Mouse (Mus musculus) MEL-GATA-1-ER (cell line): ENCODE results near the gene Gnmt.
"Not testable (repeated sequence)": the region's sequence is repeated elsewhere in the genome, so short reads cannot be mapped to it uniquely, and the experiment has no call there.

Experiments used
- DNase-seq: peaks from one replicate; pipeline ENCODE4 v3.0.0-alpha.2; 2012; ENCODE audit warnings: low read depth; ENCODE audit errors: extremely low read depth

Gnmt gene

GRCm38 (mm10) chr17:46728904-46729318, at the start of gene Gnmt:
Gene Gnmt (minus strand): TSS chr17:46729168.
- DNase-seq, result no peak

- DNase-seq, result no peak
These were observed 47.1 kb upstream of the Gnmt start for GRCm38 (mm10) chr17:46776087-46776486.

- no peak for DNase-seq
These were observed 46.1 kb upstream of the Gnmt start for GRCm38 (mm10) chr17:46775070-46775469.

- no peak for DNase-seq
These were observed 45.1 kb upstream of the Gnmt start for GRCm38 (mm10) chr17:46774131-46774472.

GRCm38 (mm10) chr17:46773278-46774130, 44.5 kb upstream of the Gnmt start:
- no peak for DNase-seq

GRCm38 (mm10) chr17:46772404-46773277, 43.7 kb upstream of the Gnmt start, which contains the start of gene 2310039H08Rik:
Gene 2310039H08Rik (plus strand): TSS chr17:46772635.
- DNase-seq, result peak; percentile 85

GRCm38 (mm10) chr17:46772038-46772403, 43.1 kb upstream of the Gnmt start:
- DNase-seq, result no peak

GRCm38 (mm10) chr17:46771616-46772015, 42.6 kb upstream of the Gnmt start:
- DNase-seq, result no peak

GRCm38 (mm10) chr17:46771025-46771424, 42.1 kb upstream of the Gnmt start:
- no peak for DNase-seq

- no peak for DNase-seq
These were observed 41.6 kb upstream of the Gnmt start for GRCm38 (mm10) chr17:46770546-46770945.

GRCm38 (mm10) chr17:46767868-46768267, 38.9 kb upstream of the Gnmt start:
- no peak for DNase-seq

GRCm38 (mm10) chr17:46764916-46765315, 35.9 kb upstream of the Gnmt start:
- not testable (repeated sequence) for DNase-seq

GRCm38 (mm10) chr17:46763544-46763943, 34.6 kb upstream of the Gnmt start, which contains the start of gene Ptcra:
Gene Ptcra (minus strand): TSS chr17:46763712.
- no peak for DNase-seq

- no peak for DNase-seq
These were observed 29.8 kb upstream of the Gnmt start for GRCm38 (mm10) chr17:46758753-46759152.

- DNase-seq, result peak; percentile 98
These were observed 23.0 kb upstream of the Gnmt start, which contains the start of gene Cnpy3 for GRCm38 (mm10) chr17:46751794-46752556. Gene Cnpy3 (minus strand): TSS chr17:46752214.

- DNase-seq, result peak; percentile 94
These were observed 22.3 kb upstream of the Gnmt start for GRCm38 (mm10) chr17:46751056-46751793.

GRCm38 (mm10) chr17:46750580-46750979, 21.6 kb upstream of the Gnmt start:
- no peak for DNase-seq

GRCm38 (mm10) chr17:46749282-46749681, 20.3 kb upstream of the Gnmt start:
- DNase-seq, result no peak

GRCm38 (mm10) chr17:46747806-46748205, 18.8 kb upstream of the Gnmt start:
- no peak for DNase-seq

- DNase-seq, result no peak
These were observed 18.3 kb upstream of the Gnmt start for GRCm38 (mm10) chr17:46747234-46747633.

GRCm38 (mm10) chr17:46745506-46745905, 16.5 kb upstream of the Gnmt start:
- no peak for DNase-seq
